Mouse (Mus musculus) kidney, adult 18-20 months (tissue): ENCODE measurements around the gene Ctnna2.

Source experiments
- DNase-seq: peaks from one replicate; pipeline ENCODE4 v3.0.0; 2021

Ctnna2 gene

DNA sequence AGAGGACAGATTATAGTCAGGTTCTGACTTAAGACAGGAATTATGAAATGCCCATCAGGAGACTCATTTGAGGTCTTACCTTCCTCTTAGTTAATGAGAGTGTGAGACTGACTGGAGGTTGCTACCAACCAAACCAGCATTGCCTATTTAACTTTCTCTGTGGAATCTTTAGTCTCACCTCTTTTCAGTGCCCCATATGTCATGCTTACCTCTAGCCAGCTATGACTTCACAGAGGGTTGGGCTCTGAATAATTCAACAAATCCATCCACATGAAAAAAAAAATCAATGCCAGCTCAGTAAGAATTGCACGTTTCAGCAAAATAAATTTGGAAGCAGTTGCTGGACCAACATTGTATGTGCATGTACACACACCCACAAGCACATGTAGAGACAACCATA is 562.5 kb downstream of the Ctnna2 start:
- no peak for DNase-seq

DNA sequence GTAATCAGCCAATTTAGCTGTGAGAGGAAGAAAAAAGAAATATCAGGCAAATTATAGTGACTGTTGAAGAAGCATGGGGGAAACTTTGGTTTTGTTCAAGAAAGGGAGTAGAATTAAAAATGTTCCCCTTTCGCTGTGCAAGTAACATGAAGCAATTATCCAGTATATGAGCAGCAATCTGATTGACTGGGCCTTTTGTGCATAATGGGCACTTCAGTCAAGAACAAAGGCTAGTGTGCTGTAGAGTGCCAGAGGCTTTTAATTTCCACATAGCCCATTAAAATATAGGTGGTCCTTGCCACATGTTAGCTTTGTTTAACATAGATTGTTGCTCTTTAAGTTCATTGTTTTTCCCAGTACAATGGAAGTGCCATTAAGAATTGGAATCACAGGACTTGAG is 566.0 kb downstream of the Ctnna2 start:
- DNase-seq, result no peak

- no peak for DNase-seq
Measured at GRCm38 (mm10) chr6:77408481-77408880, 571.0 kb downstream of the Ctnna2 start.

DNA sequence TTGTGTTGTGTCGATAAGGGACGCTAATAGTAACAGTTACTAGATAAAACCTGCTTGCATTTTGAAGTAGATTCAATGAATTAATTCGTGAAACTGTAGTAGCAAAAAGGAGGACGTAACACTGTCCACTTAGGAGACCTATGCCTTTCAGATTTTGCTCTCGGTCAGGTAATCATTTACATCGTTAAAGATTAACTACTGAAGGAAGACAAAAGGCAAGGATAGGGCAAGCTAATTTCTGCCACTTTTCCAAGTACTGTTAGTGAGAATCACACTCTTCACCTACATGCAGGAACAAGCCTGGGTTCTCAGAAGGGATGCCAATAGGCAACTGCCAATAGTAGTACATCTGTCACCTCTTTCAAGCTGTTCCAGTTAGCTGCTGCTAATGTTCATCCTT is 578.7 kb downstream of the Ctnna2 start:
- DNase-seq, result peak; percentile 2

DNA sequence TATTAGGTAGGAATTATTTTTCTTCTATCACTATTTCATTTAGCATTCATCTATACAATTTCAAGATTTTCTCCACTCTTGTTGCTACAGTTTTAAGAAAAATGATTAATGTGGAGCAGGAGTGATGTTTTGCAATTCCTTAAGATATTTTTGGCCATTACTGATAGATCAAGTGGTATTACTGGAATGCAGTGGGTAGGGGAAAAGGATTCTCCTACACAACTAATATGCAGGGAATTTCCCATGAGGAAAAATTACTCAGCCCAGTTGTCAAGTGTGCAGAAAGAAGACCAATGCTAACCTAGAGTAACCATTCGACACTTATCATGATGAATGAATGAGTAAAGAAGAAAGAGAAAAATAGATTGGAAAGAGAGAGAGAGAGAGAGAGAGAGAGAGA is 587.8 kb downstream of the Ctnna2 start:
- DNase-seq, result no peak

DNA sequence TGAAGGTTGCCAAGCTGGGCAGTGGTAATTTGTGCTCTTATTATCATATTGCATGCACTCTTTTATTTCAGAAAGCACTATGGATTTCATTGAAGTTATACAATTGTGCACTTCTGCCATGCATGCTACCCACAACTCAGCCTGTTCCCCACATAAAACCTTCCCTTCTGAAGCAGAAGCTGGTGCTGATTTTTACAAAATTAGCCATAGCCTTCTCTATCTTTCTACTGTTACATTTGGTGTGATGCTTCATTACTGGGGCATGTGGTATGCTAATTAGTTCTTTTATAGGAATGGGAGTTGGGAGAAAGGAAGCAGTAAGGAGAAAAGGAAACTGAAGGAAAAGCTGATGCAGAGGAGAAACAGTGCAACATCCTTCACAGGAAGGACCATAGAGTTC is 598.2 kb downstream of the Ctnna2 start:
- DNase-seq, result no peak

- DNase-seq, result no peak
Measured at GRCm38 (mm10) chr6:77373132-77373531, 606.4 kb downstream of the Ctnna2 start.

GRCm38 (mm10) chr6:77371147-77371546 is 608.4 kb downstream of the Ctnna2 start:
- DNase-seq, result no peak

DNA sequence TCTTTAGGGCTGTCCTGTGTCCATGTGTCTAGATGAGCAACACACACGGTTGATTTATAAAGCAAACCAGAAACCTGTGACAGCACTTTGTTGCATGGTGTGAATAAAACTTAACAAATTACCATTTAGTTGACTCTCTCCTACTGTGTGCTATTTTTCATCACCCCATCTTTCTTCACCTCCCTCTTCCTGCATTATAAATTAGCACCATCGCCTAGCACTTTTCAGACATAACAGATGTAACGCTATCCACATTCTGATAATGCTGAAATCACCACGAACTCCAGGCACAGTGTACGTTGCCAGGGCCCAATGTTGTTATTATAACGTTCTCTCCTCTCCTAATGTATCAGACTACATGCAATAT is 621.0 kb downstream of the Ctnna2 start:
- no peak for DNase-seq

DNA sequence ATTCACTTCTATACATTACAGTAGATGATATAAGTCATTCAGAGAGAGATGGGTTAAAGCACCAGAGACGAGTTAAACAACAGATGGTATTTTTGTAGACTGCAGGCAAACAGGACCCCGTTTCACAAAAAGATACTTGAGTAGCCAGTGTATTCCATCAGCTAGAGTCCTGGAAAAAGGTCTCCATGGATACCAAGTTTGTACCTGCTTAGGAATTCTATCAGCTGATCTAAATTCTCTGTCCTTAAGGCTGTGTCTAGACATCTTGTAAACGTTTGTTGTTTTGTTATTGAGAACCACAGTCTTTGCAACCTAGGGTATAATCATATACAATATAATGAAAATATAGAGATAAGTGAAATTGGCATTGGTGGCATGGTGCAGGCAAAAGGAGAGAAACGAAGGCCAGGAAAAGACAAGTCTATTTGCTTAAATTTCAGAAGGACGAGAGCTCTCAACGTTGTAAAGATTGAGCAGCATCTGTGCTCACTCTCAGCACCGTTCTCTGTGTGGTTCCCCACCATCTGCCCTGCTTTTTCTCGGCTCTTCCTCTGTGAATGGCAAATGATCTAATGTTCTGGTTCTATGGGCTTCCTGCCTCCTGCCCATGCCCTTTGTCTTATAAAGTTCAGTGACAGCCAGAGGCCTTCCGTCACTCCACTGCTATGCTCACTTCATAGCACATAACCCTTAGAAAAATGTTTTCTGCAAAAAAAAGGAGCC is 621.6 kb downstream of the Ctnna2 start:
- no peak for DNase-seq

DNA sequence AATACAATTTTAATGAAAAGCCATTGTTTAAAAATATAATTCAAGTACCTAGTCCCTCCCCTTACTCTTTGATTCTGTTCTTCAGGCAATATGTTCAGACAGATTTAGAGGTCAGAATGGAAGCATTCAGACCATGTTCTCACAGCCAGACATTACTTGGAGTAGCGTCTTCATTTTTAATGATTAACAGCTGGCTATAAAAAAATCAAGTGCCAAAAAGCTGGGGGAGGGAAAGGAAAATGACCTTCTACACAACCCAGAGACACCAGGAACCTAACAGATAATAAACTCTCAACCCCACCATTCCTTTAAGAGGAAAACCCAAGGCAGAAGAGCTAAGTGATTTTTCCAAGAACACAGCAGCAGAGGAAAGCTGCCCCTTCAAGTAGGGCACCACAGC is 624.7 kb downstream of the Ctnna2 start:
- DNase-seq, result no peak

- no peak for DNase-seq
Measured at GRCm38 (mm10) chr6:77343781-77344180, 635.7 kb downstream of the Ctnna2 start.

DNA sequence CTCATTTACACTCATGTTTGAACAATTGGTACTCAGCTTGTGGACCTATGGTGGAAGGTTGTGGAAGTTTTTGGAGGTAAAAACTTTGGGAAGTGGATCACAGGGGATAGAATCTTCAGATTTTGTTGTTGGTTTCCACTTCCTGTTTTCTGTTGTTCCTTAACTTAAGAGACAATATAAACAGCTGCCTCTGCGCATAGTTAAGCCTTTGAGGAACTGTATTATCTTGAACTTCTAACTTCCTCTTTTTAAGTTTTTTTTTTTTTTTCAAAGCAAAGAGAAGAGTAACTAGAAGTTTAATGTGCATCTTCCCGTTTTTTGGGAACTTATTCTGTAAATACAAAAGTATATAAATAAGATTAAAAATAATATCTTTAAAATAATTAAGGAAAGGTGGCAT is 644.0 kb downstream of the Ctnna2 start:
- DNase-seq, result no peak

- DNase-seq, result no peak
Measured at GRCm38 (mm10) chr6:77324748-77325147, 654.8 kb downstream of the Ctnna2 start.

DNA sequence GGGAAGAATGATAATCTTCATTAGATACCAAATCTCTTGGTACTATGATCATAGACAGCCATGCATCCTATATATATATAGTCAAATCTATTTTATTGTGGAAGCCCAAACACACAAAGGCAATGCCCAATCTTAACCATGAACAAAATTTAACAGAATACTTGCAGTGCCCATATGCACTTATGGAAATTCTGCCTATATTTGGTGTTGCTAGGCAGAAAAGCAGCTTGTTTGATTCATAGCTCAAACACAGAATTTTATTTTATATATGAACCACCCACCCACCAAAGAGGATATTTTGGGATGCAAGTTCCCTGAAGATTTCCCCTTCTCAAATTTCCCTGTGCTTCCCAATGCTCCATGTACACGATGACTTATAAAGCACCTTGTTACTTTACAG is 655.2 kb downstream of the Ctnna2 start:
- no peak for DNase-seq

GRCm38 (mm10) chr6:77306796-77307195 is 672.7 kb downstream of the Ctnna2 start:
- DNase-seq, result no peak

DNA sequence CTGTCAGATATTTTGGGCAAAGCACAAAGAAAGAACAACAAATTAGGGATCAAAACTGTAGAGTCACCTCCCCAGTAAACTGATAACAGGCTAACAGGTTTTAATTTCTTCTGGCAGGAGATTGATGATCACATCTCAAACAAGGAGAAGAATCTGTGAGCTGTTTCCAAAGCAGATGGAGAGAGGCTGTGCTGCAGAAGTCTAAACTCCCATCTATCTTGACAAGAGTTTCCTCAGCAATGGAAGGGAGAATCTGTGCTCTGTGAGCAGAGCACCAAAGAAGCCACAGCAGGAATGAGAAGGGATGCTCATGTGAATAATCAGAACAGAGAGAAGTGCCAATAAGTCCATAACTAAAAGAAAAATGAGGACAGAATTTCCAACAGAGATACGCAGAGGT is 678.2 kb downstream of the Ctnna2 start:
- no peak for DNase-seq

DNA sequence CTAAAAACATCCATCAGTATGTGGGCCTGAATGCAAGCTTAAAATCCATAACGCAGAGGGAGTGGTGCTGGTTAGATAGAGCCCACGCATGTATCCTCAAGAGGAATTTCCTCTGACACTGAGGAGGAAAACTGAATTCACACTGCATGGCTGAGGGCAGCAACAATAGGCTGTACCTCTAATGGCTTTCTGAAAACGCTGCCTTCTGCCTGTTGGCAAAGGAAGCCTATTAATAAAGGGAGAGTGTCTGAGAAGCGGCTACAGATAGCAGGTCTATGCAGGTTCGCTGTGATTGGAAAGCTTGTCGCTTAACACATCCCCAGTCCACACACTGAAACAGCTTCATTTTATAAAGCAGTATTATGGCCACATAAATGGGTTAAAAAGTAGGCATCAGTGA is 688.1 kb downstream of the Ctnna2 start:
- DNase-seq, result no peak

GRCm38 (mm10) chr6:77288402-77288801 is 691.1 kb downstream of the Ctnna2 start:
- no peak for DNase-seq

DNA sequence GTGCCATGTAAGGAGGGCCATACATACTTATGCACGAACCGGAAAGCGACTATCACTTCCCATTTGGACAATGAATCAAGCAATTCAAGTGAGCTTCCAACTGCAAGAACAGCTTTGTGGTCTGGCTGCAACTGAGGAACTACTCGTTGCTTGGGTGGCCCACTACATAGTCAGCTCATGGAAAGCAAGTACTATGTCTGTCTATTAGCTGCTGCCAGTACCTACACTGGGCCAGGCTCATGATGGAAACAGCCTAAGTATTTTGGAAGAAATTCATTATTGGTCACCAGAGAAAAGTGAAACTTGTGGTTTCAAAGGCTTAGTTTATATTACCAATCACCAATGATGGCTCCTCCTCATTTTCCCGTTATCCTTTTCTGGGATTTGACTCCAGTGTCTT is 693.2 kb downstream of the Ctnna2 start:
- no peak for DNase-seq

GRCm38 (mm10) chr6:77278794-77279193 is 700.7 kb downstream of the Ctnna2 start:
- no peak for DNase-seq

- DNase-seq, result no peak
Measured at GRCm38 (mm10) chr6:77265163-77265562, 714.3 kb downstream of the Ctnna2 start.

- DNase-seq, result peak; percentile 5
Measured at GRCm38 (mm10) chr6:77257358-77258105, 722.0 kb downstream of the Ctnna2 start.

- peak; percentile 4 for DNase-seq
Measured at GRCm38 (mm10) chr6:77256348-77256747, 723.2 kb downstream of the Ctnna2 start.

GRCm38 (mm10) chr6:77253480-77253879 is 726.0 kb downstream of the Ctnna2 start:
- DNase-seq, result no peak
